In genomic region chr3:121407417-121407816, GRCm38 (mm10) we compare ENCODE assay signal across 26 mouse cellular contexts. TPM values are rescaled to one million over a fixed set of nuclear protein-coding genes. Genes with fewer than 3 reads are reported as not detected.
A peak's percentile ranks its signal among the peaks of the same experiment; 100 is the strongest.
DNase-seq lines count a peak whose midpoint lies in the region; ATAC-seq lines count a peak whose summit lies in the region.
"Had no signal": no experiment of that assay in that cellular context is flagged by ENCODE, and none has a peak within 500 bp of the region (broad histone marks: within the 10 kb centered on the region; RNA-seq: fewer than 3 reads in every experiment).

No protein-coding gene starts in this region.

- peaks cover 8% of the 10 kb centered on the region; the same call in 1 of the 2 replicates for H3K4me1 ChIP-seq in limb, embryonic 15.5 days
- peaks cover 7% of the 10 kb centered on the region; the same call in 1 of the 2 replicates for H3K4me1 ChIP-seq in limb, embryonic 10.5 days
- peaks cover 4% of the 10 kb centered on the region; the same call in 1 of the 2 replicates for H3K4me1 ChIP-seq in embryonic facial prominence, embryonic 12.5 days
- peaks cover 9% of the 10 kb centered on the region; the same call in 1 of the 2 replicates for H3K4me1 ChIP-seq in embryonic facial prominence, embryonic 14.5 days (ENCODE audit: control insufficient read depth, insufficient read depth, low read length)
- H3K4me1 ChIP-seq: forebrain, embryonic 13.5 days had no signal

- no peaks in the 10 kb centered on the region for H3K27me3 ChIP-seq in limb, embryonic 15.5 days
- no peaks in the 10 kb centered on the region for H3K27me3 ChIP-seq in limb, embryonic 10.5 days (ENCODE audit: low read depth, poor library complexity, severe bottlenecking)
- no peaks in the 10 kb centered on the region for H3K27me3 ChIP-seq in embryonic facial prominence, embryonic 12.5 days
- no peaks in the 10 kb centered on the region for H3K27me3 ChIP-seq in embryonic facial prominence, embryonic 14.5 days (replicated peaks; ENCODE audit: control insufficient read depth, insufficient read depth, low read length)
- H3K27me3 ChIP-seq: forebrain, embryonic 13.5 days; heart, embryonic 13.5 days; intestine, embryonic 15.5 days had no signal

- intact Hi-C loops in left cerebral cortex, postnatal 36 days (cut with DNase I): no loop called here

- no peak for ATAC-seq in limb, embryonic 15.5 days (ENCODE audit: insufficient number of reproducible peaks, low FRiP score, low TSS enrichment, low read depth)
- ATAC-seq in embryonic facial prominence, embryonic 12.5 days (ENCODE audit: insufficient number of reproducible peaks, insufficient read depth, low FRiP score, low TSS enrichment): no peak
- peak; percentile 60; the same call in 1 of the 2 replicates for ATAC-seq in embryonic facial prominence, embryonic 14.5 days (ENCODE audit: low read depth)
- ATAC-seq: activated CD4-positive, CD25-positive, alpha-beta regulatory T cell, adult 4 months; CD4-positive, CD25-positive, alpha-beta regulatory T cell, adult 4 months; forebrain, embryonic 13.5 days; forebrain, embryonic 16.5 days; intestine, embryonic 15.5 days had no signal

- H3K4me2 ChIP-seq in limb, embryonic 15.5 days: no peak overlapping the region
- no peak overlapping the region for H3K4me2 ChIP-seq in embryonic facial prominence, embryonic 12.5 days (replicated peaks)
- no peak overlapping the region for H3K4me2 ChIP-seq in embryonic facial prominence, embryonic 14.5 days (ENCODE audit: low read depth, low read length)
- H3K4me2 ChIP-seq: forebrain, embryonic 13.5 days; heart, embryonic 13.5 days; hindbrain, embryonic 14.5 days; intestine, embryonic 15.5 days had no signal

- no peaks in the 10 kb centered on the region for H3K36me3 ChIP-seq in limb, embryonic 15.5 days
- H3K36me3 ChIP-seq in limb, embryonic 10.5 days: no peaks in the 10 kb centered on the region
- H3K36me3 ChIP-seq in embryonic facial prominence, embryonic 12.5 days: no peaks in the 10 kb centered on the region
- no peaks in the 10 kb centered on the region for H3K36me3 ChIP-seq in embryonic facial prominence, embryonic 14.5 days (ENCODE audit: control insufficient read depth, insufficient read depth, low read length)
- H3K36me3 ChIP-seq: forebrain, embryonic 10.5 days; heart, embryonic 10.5 days; heart, embryonic 13.5 days; intestine, embryonic 15.5 days had no signal

- H3K9me3 ChIP-seq in limb, embryonic 15.5 days: no peaks in the 10 kb centered on the region
- no peaks in the 10 kb centered on the region for H3K9me3 ChIP-seq in limb, embryonic 10.5 days (replicated peaks)
- no peaks in the 10 kb centered on the region for H3K9me3 ChIP-seq in embryonic facial prominence, embryonic 12.5 days
- no peaks in the 10 kb centered on the region for H3K9me3 ChIP-seq in embryonic facial prominence, embryonic 14.5 days (ENCODE audit: control insufficient read depth, low read length)
- H3K9me3 ChIP-seq: forebrain, embryonic 10.5 days; forebrain, embryonic 13.5 days; heart, embryonic 10.5 days; heart, embryonic 13.5 days; intestine, embryonic 15.5 days had no signal

- H3K4me3 ChIP-seq in limb, embryonic 15.5 days: no peak overlapping the region
- no peak overlapping the region for H3K4me3 ChIP-seq in limb, embryonic 10.5 days
- no peak overlapping the region for H3K4me3 ChIP-seq in embryonic facial prominence, embryonic 12.5 days
- H3K4me3 ChIP-seq in embryonic facial prominence, embryonic 14.5 days (ENCODE audit: low read depth, low read length): no peak overlapping the region
- H3K4me3 ChIP-seq: forebrain, embryonic 10.5 days; forebrain, embryonic 13.5 days; heart, adult 2 months; heart, embryonic 10.5 days; heart, embryonic 13.5 days; intestine, embryonic 15.5 days had no signal

- WGBS in limb, embryonic 15.5 days: 53% methylated on average over 9 of the region's 9 CpGs
- 77% methylated on average over 9 of the region's 9 CpGs for WGBS in limb, embryonic 10.5 days
- WGBS in embryonic facial prominence, embryonic 12.5 days: 39% methylated on average over 9 of the region's 9 CpGs
- WGBS in embryonic facial prominence, embryonic 14.5 days: 30% methylated on average over 9 of the region's 9 CpGs

- no peak overlapping the region for H3K9ac ChIP-seq in limb, embryonic 15.5 days
- H3K9ac ChIP-seq in embryonic facial prominence, embryonic 12.5 days: no peak overlapping the region
- no peak overlapping the region for H3K9ac ChIP-seq in embryonic facial prominence, embryonic 14.5 days (ENCODE audit: low read depth, low read length)
- H3K9ac ChIP-seq: forebrain, embryonic 13.5 days; heart, embryonic 13.5 days; hindbrain, embryonic 14.5 days; intestine, embryonic 15.5 days had no signal

- H3K27ac ChIP-seq in limb, embryonic 15.5 days: 0 out of 2 replicates have a peak overlapping the region, but pooled peaks have one; percentile 11
- no peak overlapping the region for H3K27ac ChIP-seq in limb, embryonic 10.5 days
- H3K27ac ChIP-seq in embryonic facial prominence, embryonic 12.5 days: peak overlapping the region; percentile 66; the same call in 1 of the 2 replicates
- peak overlapping the region; percentile 61 for H3K27ac ChIP-seq in embryonic facial prominence, embryonic 14.5 days (replicated peaks; ENCODE audit: low read depth, low read length)
- H3K27ac ChIP-seq: forebrain, embryonic 10.5 days; forebrain, embryonic 13.5 days; heart, adult 2 months; heart, embryonic 10.5 days; heart, embryonic 13.5 days; hindbrain, embryonic 14.5 days; intestine, embryonic 15.5 days had no signal

- DNase-seq in limb, embryonic 10.5 days (ENCODE audit: low spot score): no peak
- peak; percentile 77 for DNase-seq in embryonic facial prominence, embryonic 14.5 days (ENCODE audit: low spot score)
- no peak for DNase-seq in left cerebral cortex, postnatal 36 days (ENCODE audit: low spot score in 2 of 2)
- no peak for DNase-seq in liver
- DNase-seq: adrenal gland, postnatal 10 days; adrenal gland, postnatal 36 days; cerebellum, adult 18-20 months; cerebellum, adult 9-10 months; cerebellum, postnatal 14 days; gastrocnemius, postnatal 10 days; gastrocnemius, postnatal 36 days; heart, adult 2 months; heart, postnatal 14 days; heart, postnatal 4 days had no signal

RNA-seq across cellular contexts. Expression of gene Cnn3, which starts 18.9 kb away (rescaled TPM):
- 720 and 793 TPM in 2 replicates for polyA plus RNA-seq in limb, embryonic 15.5 days (2015; fragmentation: Nextera tagmentation; extraction: Ambion mirVana)
- polyA plus RNA-seq in limb, embryonic 10.5 days (2016; fragmentation: Nextera tagmentation; extraction: Ambion mirVana): 697 and 777 TPM in 2 replicates
- 896 and 941 TPM in 2 replicates for polyA plus RNA-seq in embryonic facial prominence, embryonic 12.5 days (2016; fragmentation: Nextera tagmentation; extraction: Ambion mirVana)
- polyA plus RNA-seq in embryonic facial prominence, embryonic 14.5 days (2014; fragmentation: Nextera tagmentation; extraction: Ambion mirVana): 870 and 944 TPM in 2 replicates
- total RNA-seq in left cerebral cortex, postnatal 36 days (2021): 10 to 100 TPM; 63.0 to 67.5 TPM
- total RNA-seq: MEL had no signal
